Comparison of ENCODE assay signal across 8 mouse cellular contexts in the genomic region with DNA sequence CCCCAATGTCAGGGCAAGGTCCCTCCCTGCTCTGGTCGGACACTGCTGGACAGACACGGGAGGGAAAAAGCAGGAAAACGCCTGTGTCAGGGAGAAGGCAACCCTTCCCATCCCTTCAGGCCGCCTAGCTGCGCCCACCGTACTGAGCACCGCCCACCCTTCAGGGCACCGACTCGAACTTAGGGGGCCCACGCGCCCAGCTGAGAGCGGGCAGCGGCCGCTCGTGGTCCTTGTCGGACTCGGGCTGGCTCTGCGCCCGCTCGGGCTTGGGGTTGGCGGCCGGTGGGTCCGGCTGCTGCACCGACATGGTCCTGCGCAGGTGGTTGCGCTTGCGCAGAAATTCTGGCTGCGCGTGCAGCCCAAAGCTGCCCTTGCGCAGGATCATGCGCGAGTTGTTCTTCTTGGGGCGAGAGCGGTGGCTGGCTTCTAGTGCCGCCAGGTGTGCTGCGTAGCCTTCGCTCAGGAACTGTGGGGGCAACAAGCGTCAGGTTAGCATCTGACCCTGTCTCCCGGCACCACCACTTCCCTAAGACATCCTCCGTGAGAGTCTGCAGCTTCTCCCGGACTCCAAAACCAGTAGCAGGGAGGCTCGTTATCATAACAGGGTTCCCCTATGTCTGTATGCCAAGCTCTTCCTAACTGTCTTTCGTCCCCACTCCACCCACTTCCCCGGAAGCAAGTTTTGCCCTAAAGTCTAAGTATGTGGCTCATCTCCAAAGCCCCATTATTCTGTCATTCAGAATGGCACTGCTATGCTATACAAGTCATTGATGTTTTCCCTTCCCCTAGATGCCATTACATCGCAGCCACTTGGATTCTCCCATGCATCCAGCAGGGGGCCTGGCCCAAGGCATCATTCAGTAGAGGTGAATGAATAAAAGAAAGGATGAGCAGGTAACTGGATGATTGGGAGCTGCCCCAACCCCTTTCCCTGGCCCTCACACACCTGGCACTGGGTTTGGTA. TPM values are rescaled to one million over a fixed set of nuclear protein-coding genes. Genes with fewer than 3 reads are reported as not detected.
DNase-seq lines count a peak whose midpoint lies in the region; ATAC-seq lines count a peak whose summit lies in the region.

No protein-coding gene starts in this region.

- H3K36me3 ChIP-seq in hindbrain, embryonic 11.5 days (ENCODE audit: control insufficient read depth, insufficient read depth, low read length), result peaks cover 2% of the 10 kb centered on the region; the same call in 1 of the 2 replicates
- H3K36me3 ChIP-seq in liver, embryonic 11.5 days (ENCODE audit: control insufficient read depth, insufficient read depth, low read length), result peaks cover 4% of the 10 kb centered on the region; the same call in 1 of the 2 replicates

- H3K9me3 ChIP-seq in hindbrain, embryonic 11.5 days (ENCODE audit: control insufficient read depth, low read length), result no peaks in the 10 kb centered on the region
- no peaks in the 10 kb centered on the region for H3K9me3 ChIP-seq in liver, embryonic 11.5 days (ENCODE audit: control insufficient read depth, low read length)

- H3K9ac ChIP-seq in hindbrain, embryonic 11.5 days (ENCODE audit: low read depth, low read length), result peak overlapping the region; percentile 57
- H3K9ac ChIP-seq in liver, embryonic 11.5 days (ENCODE audit: low read depth, low read length), result peak overlapping the region; percentile 37; the same call in 1 of the 2 replicates

- H3K27ac ChIP-seq in hindbrain, embryonic 11.5 days (ENCODE audit: low read depth, low read length), result no peak overlapping the region
- no peak overlapping the region for H3K27ac ChIP-seq in liver, embryonic 11.5 days (ENCODE audit: low read depth, low read length)

- ATAC-seq in hindbrain, embryonic 11.5 days (ENCODE audit: low FRiP score), result peak; percentile 53
- ATAC-seq in liver, embryonic 11.5 days (replicated peaks; ENCODE audit: low FRiP score), result no peak
- no peak for ATAC-seq in inflammation-experienced regulatory T-cells, adult 6 months

- H3K27me3 ChIP-seq in hindbrain, embryonic 11.5 days (ENCODE audit: control insufficient read depth, insufficient read depth, low read length), result peaks cover 14% of the 10 kb centered on the region
- peaks cover 37% of the 10 kb centered on the region for H3K27me3 ChIP-seq in liver, embryonic 11.5 days (replicated peaks; ENCODE audit: control insufficient read depth, insufficient read depth, low read length)

- peak overlapping the region; percentile 51 for H3K4me3 ChIP-seq in hindbrain, embryonic 11.5 days (ENCODE audit: low read depth, low read length)
- H3K4me3 ChIP-seq in liver, embryonic 11.5 days (ENCODE audit: low read depth, low read length), result peak overlapping the region; percentile 50

- DNase-seq in cerebellum, adult 9-11 months, result peak; percentile 45
- DNase-seq in cerebellum, adult 18-20 months, result no peak
- DNase-seq in ovary, postnatal 36 days (ENCODE audit: low spot score), result peak; percentile 27
- DNase-seq in ovary, postnatal 14 days (ENCODE audit: low spot score), result no peak
- peak; percentile 65 for DNase-seq in hindbrain, embryonic 11.5 days (ENCODE audit: low spot score)
- no peak for DNase-seq in liver, embryonic 11.5 days (ENCODE audit: low spot score)
- peak; percentile 73 to 79 for DNase-seq in right cerebral cortex, postnatal 10 days (ENCODE audit: low spot score in 2 of 2)

- 3% methylated on average over 45 of the region's 45 CpGs for WGBS in hindbrain, embryonic 11.5 days
- 5% methylated on average over 45 of the region's 45 CpGs for WGBS in liver, embryonic 11.5 days

- peak overlapping the region; percentile 90 for H3K4me2 ChIP-seq in hindbrain, embryonic 11.5 days (replicated peaks; ENCODE audit: low read depth, low read length)
- peak overlapping the region; percentile 69 for H3K4me2 ChIP-seq in liver, embryonic 11.5 days

- no peaks in the 10 kb centered on the region; the same call in 1 of the 2 replicates for H3K4me1 ChIP-seq in hindbrain, embryonic 11.5 days (replicated peaks; ENCODE audit: control insufficient read depth, insufficient read depth, low read length)
- peaks cover 4% of the 10 kb centered on the region; the same call in 1 of the 2 replicates for H3K4me1 ChIP-seq in liver, embryonic 11.5 days (replicated peaks; ENCODE audit: control insufficient read depth, insufficient read depth, low read length)

RNA-seq across cellular contexts. Expression of gene Pimreg, which starts 9.3 kb away (rescaled TPM):
- polyA plus RNA-seq in hindbrain, embryonic 11.5 days (2014; fragmentation: Nextera tagmentation; extraction: Ambion mirVana), result 158 and 171 TPM in 2 replicates
- 74.9 and 78.5 TPM in 2 replicates for polyA plus RNA-seq in liver, embryonic 11.5 days (2014; fragmentation: Nextera tagmentation; extraction: Ambion mirVana)
- 10 to 100 TPM in 1 of 3 experiments, 1 to 10 TPM in 2; 2.4 to 38.2 (median 2.6) TPM for polyA plus RNA-seq in inflammation-experienced regulatory T-cells, adult 6 months (2017; shearing (Covaris generic))

RNA-seq across cellular contexts. Expression of gene Aipl1, which starts 13.9 kb away (rescaled TPM):
- not detected in 2 replicates for polyA plus RNA-seq in hindbrain, embryonic 11.5 days (2014; fragmentation: Nextera tagmentation; extraction: Ambion mirVana)
- polyA plus RNA-seq in liver, embryonic 11.5 days (2014; fragmentation: Nextera tagmentation; extraction: Ambion mirVana), result 0.16 and 0.25 TPM in 2 replicates
- under 1 TPM in 1 of 3 experiments, not detected in 2; 0.15 TPM for polyA plus RNA-seq in inflammation-experienced regulatory T-cells, adult 6 months (2017; shearing (Covaris generic))

Comparison
In these comparisons a context has a peak if more than half of its experiments do, and no peak if none do; other contexts are left out.
1. DNase-seq: peak in cerebellum, adult 9-11 months (single experiment), ovary, postnatal 36 days (single experiment), hindbrain, embryonic 11.5 days (single experiment) and right cerebral cortex, postnatal 10 days (2 of 2); none in cerebellum, adult 18-20 months (0 of 2), ovary, postnatal 14 days (single experiment) and liver, embryonic 11.5 days (single experiment).